Mouse (Mus musculus) embryonic facial prominence, embryonic 14.5 days (tissue): Measurements from ENCODE around the gene Efr3b. TPM values are rescaled to one million over a fixed set of nuclear protein-coding genes. Genes with fewer than 3 reads are reported as not detected.

Source experiments
- ATAC-seq: fragments of 200-750 bp; cut with Nextera tagmentation; 2 replicates; pipeline ENCODE4 v1.8.0; 2017; ENCODE audit warnings: low read depth, moderate number of reproducible peaks, moderate TSS enrichment
- DNase-seq: peaks from one replicate; pipeline ENCODE4 v3.0.0-alpha.2; 2015; ENCODE audit warnings: low spot score
- H3K27ac ChIP-seq: fragments of 300-500 bp; sonication (generic); replicated peaks from 2 replicates; pipeline ENCODE4 v1.5.1; 2014; ENCODE audit warnings: low read depth, mild to moderate bottlenecking, low read length, moderate library complexity
- H3K27me3 ChIP-seq: fragments of 300-500 bp; sonication (generic); replicated peaks from 2 replicates; pipeline ENCODE4 v1.6.1; 2014; ENCODE audit warnings: low read length; ENCODE audit not compliant: control insufficient read depth, insufficient read depth
- H3K36me3 ChIP-seq: fragments of 300-500 bp; sonication (generic); 2 replicates; pipeline ENCODE4 v1.6.1; 2014; ENCODE audit warnings: low read length, mixed read lengths; ENCODE audit not compliant: control insufficient read depth, insufficient read depth
- H3K4me1 ChIP-seq: fragments of 300-500 bp; sonication (generic); 2 replicates; pipeline ENCODE4 v1.6.1; 2014; ENCODE audit warnings: antibody characterized with exemption, low read length; ENCODE audit not compliant: control insufficient read depth, insufficient read depth
- H3K4me2 ChIP-seq: fragments of 300-500 bp; sonication (generic); 2 replicates; pipeline ENCODE4 v1.6.1; 2014; ENCODE audit warnings: low read depth, mild to moderate bottlenecking, low read length, moderate library complexity, mixed read lengths
- H3K4me3 ChIP-seq: fragments of 300-500 bp; sonication (generic); 2 replicates; pipeline ENCODE4 v1.5.1; 2014; ENCODE audit warnings: low read depth, mild to moderate bottlenecking, low read length
- H3K9ac ChIP-seq: fragments of 300-500 bp; sonication (generic); 2 replicates; pipeline ENCODE4 v1.6.1; 2014; ENCODE audit warnings: low read depth, mild to moderate bottlenecking, low read length, moderate library complexity, mixed read lengths
- H3K9me3 ChIP-seq: fragments of 300-500 bp; sonication (generic); 2 replicates; pipeline ENCODE4 v1.6.1; 2016; ENCODE audit warnings: low read length; ENCODE audit not compliant: control insufficient read depth
- WGBS: fragments of 180-500 bp; shearing (Covaris S2); extraction: QIAGEN DNeasy Blood & Tissue Kit; methylation state at CpG from one replicate; pipeline ENCODE4 v1.1.7; 2014; 5-methylcytosine and 5-hydroxymethylcytosine counted together
- polyA plus RNA-seq: library from polyadenylated mRNA; unstranded; fragments of >200 nt; fragmentation: Nextera tagmentation; extraction: Ambion mirVana; gene quantifications from 2 replicates; pipeline ENCODE4 v1.2.1, GENCODE M21; 2014

Gene Efr3b
- polyA plus RNA-seq, 1 experiment from 2014 or later, result 3.4 TPM

DNA sequence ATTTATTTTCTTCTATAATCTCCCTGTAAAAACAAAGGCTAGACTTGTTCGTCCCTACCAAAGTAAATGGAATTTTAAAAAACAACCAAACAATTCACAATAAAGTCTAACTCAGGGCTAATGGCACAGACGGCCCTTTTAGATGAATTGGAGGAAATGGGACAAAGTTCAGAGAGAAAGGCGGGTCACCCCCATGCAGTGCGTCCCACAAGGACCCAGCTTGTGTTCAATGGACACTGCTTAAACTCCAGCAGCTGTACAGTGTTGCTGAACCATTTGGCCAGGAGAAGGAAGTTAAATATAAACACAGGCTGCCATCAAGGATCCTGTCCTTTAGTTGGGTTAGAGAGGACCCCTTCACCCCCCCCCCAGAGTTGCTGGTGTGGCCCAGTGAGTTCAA is 30.9 kb downstream of the Efr3b start:
- H3K4me3 ChIP-seq, result no peak overlapping the region
- no peak overlapping the region for H3K9ac ChIP-seq
- H3K4me2 ChIP-seq, result no peak overlapping the region
- DNase-seq (no peak), ATAC-seq (no peak)
- H3K27me3 ChIP-seq, result no peaks in the 10 kb centered on the region
- 60% methylated on average over 4 of the region's 4 CpGs for WGBS
- no peaks in the 10 kb centered on the region for H3K9me3 ChIP-seq
- H3K4me1 ChIP-seq, result 0 out of 2 replicates have a peak, but pooled peaks cover 6% of the 10 kb centered on the region
- no peak overlapping the region for H3K27ac ChIP-seq
- H3K36me3 ChIP-seq, result no peaks in the 10 kb centered on the region

DNA sequence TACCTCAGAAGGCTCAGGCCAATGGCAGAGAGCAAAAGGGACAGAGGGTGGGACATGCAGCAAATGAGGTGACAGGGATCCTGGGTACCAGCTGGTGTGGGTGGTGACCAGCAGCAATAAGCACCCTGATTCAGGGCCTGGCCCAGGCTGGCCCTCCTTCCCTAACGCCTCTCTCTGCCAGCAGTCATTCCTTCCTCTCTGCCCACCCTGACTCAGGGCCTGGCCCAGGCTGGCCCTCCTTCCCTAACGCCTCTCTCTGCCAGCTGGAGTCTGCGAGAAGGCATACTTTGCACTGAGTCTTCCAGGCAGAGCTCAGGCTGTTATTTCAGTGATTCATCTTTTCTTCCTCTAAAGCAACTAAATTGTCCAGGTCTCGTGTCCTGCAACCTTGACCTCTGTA is 31.5 kb downstream of the Efr3b start:
- WGBS, result 44% methylated on average over 4 of the region's 4 CpGs

DNA sequence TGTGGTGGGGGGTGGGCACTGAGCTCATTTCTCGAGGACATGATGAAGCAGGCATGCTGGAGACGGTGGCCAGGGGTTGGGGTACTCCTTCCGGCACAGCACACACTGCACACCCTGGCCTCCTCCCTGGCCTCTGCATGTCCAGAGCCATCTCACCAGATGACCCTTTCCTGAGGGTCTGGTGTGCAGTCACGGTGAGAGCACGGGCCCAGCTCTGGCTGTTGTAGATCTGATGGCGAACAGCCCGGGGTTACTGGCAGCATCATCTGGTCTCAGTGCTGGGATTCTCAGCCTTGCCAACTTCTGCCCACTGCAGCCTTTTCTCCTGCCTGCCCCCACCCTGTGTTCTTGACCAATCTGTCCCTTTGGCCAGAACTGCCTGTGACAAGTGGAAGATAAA is 32.6 kb downstream of the Efr3b start:
- no peak for DNase-seq
- Histone ChIP-seq H3K27ac (no peak overlapping the region), H3K4me1 (0 out of 2 replicates have a peak, but pooled peaks cover 6% of the 10 kb centered on the region), H3K4me3 (no peak overlapping the region), H3K27me3 (no peaks in the 10 kb centered on the region), H3K4me2 (no peak overlapping the region), H3K36me3 (no peaks in the 10 kb centered on the region), H3K9ac (no peak overlapping the region), H3K9me3 (no peaks in the 10 kb centered on the region)
- 77% methylated on average over 7 of the region's 7 CpGs for WGBS
- ATAC-seq, result no peak

More for the DNA sequence above, 31.5 kb downstream of the Efr3b start:
- Histone ChIP-seq H3K4me2 (no peak overlapping the region), H3K4me1 (0 out of 2 replicates have a peak, but pooled peaks cover 6% of the 10 kb centered on the region), H3K9ac (no peak overlapping the region), H3K36me3 (no peaks in the 10 kb centered on the region), H3K9me3 (no peaks in the 10 kb centered on the region), H3K4me3 (no peak overlapping the region), H3K27ac (0 out of 2 replicates have a peak overlapping the region, but pooled peaks have one; percentile 33), H3K27me3 (no peaks in the 10 kb centered on the region)
- DNase-seq (no peak), ATAC-seq (no peak)

DNA sequence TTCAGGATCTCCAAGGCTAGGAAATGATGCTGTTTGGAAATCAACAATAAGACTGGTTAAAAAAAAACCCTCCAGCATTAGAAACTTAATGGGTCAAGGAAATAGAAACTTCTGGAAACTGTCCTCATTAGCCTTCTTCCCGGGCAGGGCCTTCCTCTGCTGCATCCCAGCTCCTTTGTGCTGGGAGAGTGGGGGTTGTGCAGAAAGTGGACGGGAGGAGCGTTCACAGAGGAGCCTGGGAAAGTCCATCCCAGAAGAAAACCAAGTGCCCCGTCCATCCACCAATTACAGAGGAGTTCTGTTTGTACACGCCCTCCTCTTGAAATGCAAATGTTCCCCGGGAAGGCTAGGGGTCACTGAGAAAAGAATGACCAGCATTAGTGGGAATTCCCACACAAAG is 34.1 kb downstream of the Efr3b start:
- WGBS, result 31% methylated on average over 6 of the region's 6 CpGs
- Histone ChIP-seq H3K4me3 (no peak overlapping the region), H3K27ac (no peak overlapping the region), H3K36me3 (no peaks in the 10 kb centered on the region), H3K9me3 (no peaks in the 10 kb centered on the region), H3K9ac (no peak overlapping the region), H3K27me3 (no peaks in the 10 kb centered on the region), H3K4me2 (no peak overlapping the region), H3K4me1 (0 out of 2 replicates have a peak, but pooled peaks cover 6% of the 10 kb centered on the region)
- no peak for DNase-seq
- ATAC-seq, result no peak

DNA sequence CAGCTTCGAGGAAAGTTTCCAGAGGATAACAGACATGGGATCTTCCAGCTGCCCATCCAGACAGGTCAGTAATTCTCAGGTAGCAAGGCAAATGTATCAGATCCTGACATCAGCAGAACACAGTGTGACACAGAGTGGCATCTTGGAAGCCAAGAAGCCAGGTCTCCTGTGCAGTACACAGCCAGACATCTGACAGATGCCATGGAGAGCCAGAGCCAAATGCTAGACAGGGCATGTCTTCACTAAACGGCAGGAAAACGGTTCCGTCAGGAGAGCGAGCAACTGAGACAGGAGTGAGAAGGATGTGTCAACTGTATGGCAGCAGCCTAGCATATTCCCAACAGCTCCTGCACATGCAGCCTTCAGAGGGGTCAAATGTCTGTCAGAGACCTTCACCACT is 38.3 kb downstream of the Efr3b start:
- WGBS, result 92% methylated on average over 5 of the region's 5 CpGs

DNA sequence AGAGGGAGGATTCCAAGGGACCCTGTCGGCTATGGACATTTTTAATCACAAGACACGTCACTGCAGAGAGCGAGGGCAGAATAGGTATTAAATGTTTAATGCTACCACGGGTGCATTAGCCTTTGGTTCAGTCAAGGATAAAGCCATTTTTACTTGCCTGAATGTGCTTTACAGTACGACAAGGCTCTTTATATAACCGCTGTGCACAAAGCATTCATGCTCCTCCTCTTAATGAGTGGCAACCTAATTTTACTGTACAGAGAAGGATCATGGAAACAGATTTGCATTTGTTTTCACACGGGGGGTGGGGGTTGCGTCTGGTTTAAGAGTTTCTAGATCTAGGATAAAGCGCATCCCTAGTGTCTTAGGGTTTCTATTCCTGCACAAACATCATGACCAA is 42.0 kb downstream of the Efr3b start:
- Histone ChIP-seq H3K27ac (no peak overlapping the region), H3K4me3 (no peak overlapping the region), H3K27me3 (no peaks in the 10 kb centered on the region), H3K9ac (no peak overlapping the region), H3K4me1 (no peaks in the 10 kb centered on the region), H3K36me3 (no peaks in the 10 kb centered on the region), H3K9me3 (no peaks in the 10 kb centered on the region), H3K4me2 (no peak overlapping the region)
- WGBS, result 87% methylated on average over 9 of the region's 9 CpGs
- DNase-seq (no peak), ATAC-seq (no peak)

More for the DNA sequence above, 38.3 kb downstream of the Efr3b start:
- no peak overlapping the region for H3K4me2 ChIP-seq
- H3K9me3 ChIP-seq, result no peaks in the 10 kb centered on the region
- H3K4me3 ChIP-seq, result no peak overlapping the region
- no peaks in the 10 kb centered on the region for H3K36me3 ChIP-seq
- H3K4me1 ChIP-seq, result no peaks in the 10 kb centered on the region
- no peak overlapping the region for H3K9ac ChIP-seq
- no peaks in the 10 kb centered on the region for H3K27me3 ChIP-seq
- ATAC-seq (no peak), DNase-seq (no peak)
- H3K27ac ChIP-seq, result no peak overlapping the region

DNA sequence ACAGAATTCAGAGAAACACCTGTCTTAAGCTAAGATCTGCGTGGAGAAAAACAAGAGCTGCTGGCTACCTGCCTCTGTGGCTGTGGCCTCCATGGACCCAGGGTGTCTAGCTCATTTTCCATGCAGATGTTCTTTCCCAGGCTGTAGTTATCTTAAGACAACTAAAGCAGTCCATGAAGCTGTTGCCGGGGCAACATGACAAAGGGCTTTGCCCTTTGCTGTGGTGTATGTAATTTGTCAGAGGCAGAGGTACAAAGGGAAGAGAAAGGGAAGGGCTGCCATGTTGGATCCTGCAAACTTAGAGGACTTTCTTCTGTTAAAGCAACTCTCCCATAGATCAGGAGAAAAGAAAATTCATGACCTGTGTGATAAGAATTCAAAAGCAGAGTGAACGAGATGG is 47.7 kb downstream of the Efr3b start:
- H3K4me3 ChIP-seq, result no peak overlapping the region
- H3K36me3 ChIP-seq, result no peaks in the 10 kb centered on the region
- 89% methylated on average over 3 of the region's 3 CpGs for WGBS
- DNase-seq (no peak), ATAC-seq (no peak)
- H3K9ac ChIP-seq, result no peak overlapping the region
- H3K27me3 ChIP-seq, result no peaks in the 10 kb centered on the region
- H3K27ac ChIP-seq, result no peak overlapping the region
- H3K4me1 ChIP-seq, result no peaks in the 10 kb centered on the region
- H3K9me3 ChIP-seq, result no peaks in the 10 kb centered on the region
- no peak overlapping the region for H3K4me2 ChIP-seq

DNA sequence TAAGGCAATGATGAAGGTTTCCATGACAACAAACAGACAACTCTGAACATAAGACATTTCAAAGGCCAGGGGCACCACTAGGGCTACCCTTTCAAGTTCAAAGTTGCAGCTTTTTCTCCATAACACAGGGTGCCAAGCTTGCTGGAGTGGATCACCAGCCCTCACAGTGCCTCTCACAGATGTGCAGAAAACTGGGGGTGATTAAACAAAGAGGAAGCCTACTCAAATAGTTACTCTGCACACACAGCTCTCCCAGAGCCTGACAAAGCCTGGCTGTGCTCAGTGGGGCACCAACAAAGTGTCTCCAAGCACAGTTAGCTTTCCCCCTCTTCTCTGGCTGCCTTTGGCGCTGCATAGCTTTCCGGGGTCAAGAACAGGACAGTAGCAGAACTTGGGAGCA is 48.8 kb downstream of the Efr3b start:
- Histone ChIP-seq H3K9me3 (no peaks in the 10 kb centered on the region), H3K36me3 (no peaks in the 10 kb centered on the region), H3K4me1 (no peaks in the 10 kb centered on the region), H3K9ac (no peak overlapping the region), H3K4me2 (no peak overlapping the region), H3K27ac (no peak overlapping the region), H3K27me3 (no peaks in the 10 kb centered on the region), H3K4me3 (no peak overlapping the region)
- no peak for DNase-seq
- 31% methylated on average over 2 of the region's 2 CpGs for WGBS
- ATAC-seq, result no peak

DNA sequence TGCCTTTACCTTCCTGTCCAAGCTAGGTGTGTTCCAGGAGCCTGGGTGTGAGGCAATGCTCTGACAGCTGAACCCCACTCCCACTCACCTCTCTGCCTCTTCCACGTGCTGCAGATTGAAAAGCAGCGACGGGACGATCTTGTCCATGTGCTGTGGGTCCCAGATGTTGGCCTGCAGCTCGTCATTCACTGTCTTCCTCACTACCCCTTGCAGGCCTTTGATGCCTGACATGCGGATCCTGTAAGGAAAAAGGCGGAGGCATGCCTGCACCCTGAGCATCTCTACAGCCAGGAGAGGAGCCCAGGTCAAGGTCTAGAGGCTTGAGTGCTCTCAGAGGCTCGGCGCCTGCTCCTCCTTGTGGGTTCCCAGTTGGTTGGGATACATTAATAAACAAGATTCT is 54.3 kb downstream of the Efr3b start:
- no peaks in the 10 kb centered on the region for H3K9me3 ChIP-seq
- ATAC-seq (no peak), DNase-seq (no peak)
- 78% methylated on average over 9 of the region's 9 CpGs for WGBS
- no peaks in the 10 kb centered on the region for H3K27me3 ChIP-seq
- no peak overlapping the region for H3K4me3 ChIP-seq
- H3K4me2 ChIP-seq, result no peak overlapping the region
- no peaks in the 10 kb centered on the region for H3K36me3 ChIP-seq
- no peak overlapping the region for H3K9ac ChIP-seq
- H3K4me1 ChIP-seq, result peaks cover 4% of the 10 kb centered on the region
- H3K27ac ChIP-seq, result no peak overlapping the region
